Mouse (Mus musculus): ENCODE measurements around the gene Rnft2. TPM values are rescaled to one million over a fixed set of nuclear protein-coding genes. Genes with fewer than 3 reads are reported as not detected.
A peak's percentile ranks its signal among the peaks of the same experiment; 100 is the strongest.

Rnft2 gene
- polyA plus RNA-seq, 1 experiment from 2014 or later: 1.7 TPM

DNA sequence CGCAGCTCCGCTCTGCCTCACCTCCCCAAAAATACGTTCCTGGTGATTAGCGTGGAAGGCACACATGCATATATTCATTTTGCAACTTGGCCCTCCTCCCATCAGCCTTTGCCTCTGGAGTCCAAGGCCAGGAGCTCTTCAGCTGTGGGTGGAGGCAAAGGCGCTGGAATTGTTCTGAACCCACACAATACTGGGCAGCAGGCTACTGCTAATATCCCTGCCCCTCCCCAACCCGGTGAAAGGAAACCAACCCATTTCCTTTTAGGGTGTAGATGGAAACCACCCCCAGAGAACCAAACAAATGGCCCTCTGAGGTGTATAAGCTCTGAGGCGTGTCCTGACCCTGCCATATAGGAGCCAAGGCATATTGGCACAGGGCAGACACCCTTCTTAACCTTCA, 28.5 kb upstream of the Rnft2 start:
- Histone ChIP-seq H3K27me3 (replicated peaks; ENCODE audit: control insufficient read depth, insufficient read depth, low read length) (peaks cover 5% of the 10 kb centered on the region; the same call in 1 of the 2 replicates), H3K9ac (ENCODE audit: low read depth, low read length) (no peak overlapping the region), H3K36me3 (ENCODE audit: control insufficient read depth, insufficient read depth, low read length) (no peaks in the 10 kb centered on the region), H3K27ac (ENCODE audit: low read depth, low read length) (no peak overlapping the region), H3K4me1 (replicated peaks; ENCODE audit: control insufficient read depth, insufficient read depth, low read length) (no peaks in the 10 kb centered on the region), H3K4me2 (no peak overlapping the region), H3K9me3 (ENCODE audit: control insufficient read depth, low read length) (no peaks in the 10 kb centered on the region), H3K4me3 (ENCODE audit: low read depth, low read length) (no peak overlapping the region)
- ATAC-seq (replicated peaks; ENCODE audit: low FRiP score) (no peak), DNase-seq (ENCODE audit: low spot score) (no peak)
- 71% methylated on average over 7 of the region's 7 CpGs for WGBS

- no peak overlapping the region for H3K9ac ChIP-seq (ENCODE audit: low read depth, low read length)
- ATAC-seq (replicated peaks; ENCODE audit: low FRiP score) (no peak), DNase-seq (ENCODE audit: low spot score) (no peak)
- H3K36me3 ChIP-seq (ENCODE audit: control insufficient read depth, insufficient read depth, low read length): no peaks in the 10 kb centered on the region
- H3K27me3 ChIP-seq (replicated peaks; ENCODE audit: control insufficient read depth, insufficient read depth, low read length): peaks cover 5% of the 10 kb centered on the region; the same call in 1 of the 2 replicates
- H3K9me3 ChIP-seq (ENCODE audit: control insufficient read depth, low read length): no peaks in the 10 kb centered on the region
- H3K4me2 ChIP-seq: no peak overlapping the region
- H3K4me1 ChIP-seq (replicated peaks; ENCODE audit: control insufficient read depth, insufficient read depth, low read length): no peaks in the 10 kb centered on the region
- WGBS: 57% methylated on average over 10 of the region's 10 CpGs
- no peak overlapping the region for H3K4me3 ChIP-seq (ENCODE audit: low read depth, low read length)
- no peak overlapping the region for H3K27ac ChIP-seq (ENCODE audit: low read depth, low read length)
Measured at GRCm38 (mm10) chr5:118271449-118272110, 26.7 kb upstream of the Rnft2 start.

GRCm38 (mm10) chr5:118268987-118269386, 24.1 kb upstream of the Rnft2 start:
- peak; percentile 54 for ATAC-seq (replicated peaks; ENCODE audit: low FRiP score)
- peaks cover 5% of the 10 kb centered on the region; the same call in 1 of the 2 replicates for H3K27me3 ChIP-seq (replicated peaks; ENCODE audit: control insufficient read depth, insufficient read depth, low read length)
- H3K4me1 ChIP-seq (replicated peaks; ENCODE audit: control insufficient read depth, insufficient read depth, low read length): no peaks in the 10 kb centered on the region
- no peak overlapping the region for H3K9ac ChIP-seq (ENCODE audit: low read depth, low read length)
- no peak overlapping the region for H3K4me3 ChIP-seq (ENCODE audit: low read depth, low read length)
- no peak overlapping the region for H3K4me2 ChIP-seq
- no peaks in the 10 kb centered on the region for H3K9me3 ChIP-seq (ENCODE audit: control insufficient read depth, low read length)
- WGBS: 2% methylated on average over 13 of the region's 13 CpGs
- DNase-seq (ENCODE audit: low spot score): peak; percentile 80
- no peaks in the 10 kb centered on the region for H3K36me3 ChIP-seq (ENCODE audit: control insufficient read depth, insufficient read depth, low read length)
- no peak overlapping the region for H3K27ac ChIP-seq (ENCODE audit: low read depth, low read length)

DNA sequence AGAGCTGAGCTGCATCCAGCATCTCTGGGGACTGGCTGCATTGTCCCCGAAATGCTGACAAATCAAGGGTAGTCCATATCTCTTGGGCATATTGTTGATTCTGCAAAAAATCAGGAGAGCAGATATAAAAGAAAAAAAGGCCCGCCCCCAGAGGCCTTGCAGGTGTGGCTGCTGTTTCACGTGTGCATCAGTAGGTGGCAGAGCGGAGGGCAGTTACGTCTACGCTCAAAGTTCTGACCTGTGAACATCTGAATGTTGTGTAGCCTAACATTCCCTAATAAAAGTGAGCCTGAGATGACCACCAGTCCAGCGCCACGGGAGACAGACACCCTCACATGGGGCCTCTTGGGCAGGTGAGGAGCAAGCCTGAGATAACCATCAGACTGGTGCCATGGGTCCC, 21.4 kb upstream of the Rnft2 start:
- no peak for DNase-seq (ENCODE audit: low spot score)
- no peaks in the 10 kb centered on the region; the same call in 1 of the 2 replicates for H3K4me1 ChIP-seq (replicated peaks; ENCODE audit: control insufficient read depth, insufficient read depth, low read length)
- H3K4me2 ChIP-seq: no peak overlapping the region

DNA sequence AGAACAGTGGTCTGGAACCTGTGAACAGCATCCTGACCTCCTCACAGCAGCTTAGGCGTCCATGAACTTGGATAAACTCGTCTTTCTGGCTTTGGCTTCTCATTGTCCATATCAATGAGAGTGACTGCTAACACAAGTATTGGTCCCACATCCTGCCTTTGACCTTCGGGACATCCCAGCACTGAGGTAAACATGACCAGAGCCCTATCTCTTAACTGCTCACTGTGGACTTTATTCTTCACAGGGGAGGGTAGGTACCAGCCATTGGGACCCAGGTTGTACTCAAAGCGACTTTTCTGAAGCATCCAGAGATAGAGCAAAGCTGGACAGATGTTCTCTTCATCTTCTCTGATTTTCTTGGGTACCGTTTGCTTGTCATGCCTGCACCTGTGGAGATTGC, 20.4 kb upstream of the Rnft2 start:
- Histone ChIP-seq H3K27ac (ENCODE audit: low read depth, low read length) (no peak overlapping the region), H3K27me3 (replicated peaks; ENCODE audit: control insufficient read depth, insufficient read depth, low read length) (no peaks in the 10 kb centered on the region), H3K4me1 (replicated peaks; ENCODE audit: control insufficient read depth, insufficient read depth, low read length) (no peaks in the 10 kb centered on the region; the same call in 1 of the 2 replicates), H3K9ac (ENCODE audit: low read depth, low read length) (no peak overlapping the region), H3K4me3 (ENCODE audit: low read depth, low read length) (no peak overlapping the region), H3K36me3 (ENCODE audit: control insufficient read depth, insufficient read depth, low read length) (peaks cover 9% of the 10 kb centered on the region; the same call in 1 of the 2 replicates), H3K9me3 (ENCODE audit: control insufficient read depth, low read length) (no peaks in the 10 kb centered on the region), H3K4me2 (no peak overlapping the region)
- no peak for ATAC-seq (replicated peaks; ENCODE audit: low FRiP score)
- WGBS: 59% methylated on average over 5 of the region's 5 CpGs
- no peak for DNase-seq (ENCODE audit: low spot score)

More for the DNA sequence above, 21.4 kb upstream of the Rnft2 start:
- no peak overlapping the region for H3K4me3 ChIP-seq (ENCODE audit: low read depth, low read length)
- 36% methylated on average over 8 of the region's 8 CpGs for WGBS
- no peak for ATAC-seq (replicated peaks; ENCODE audit: low FRiP score)
- no peaks in the 10 kb centered on the region for H3K9me3 ChIP-seq (ENCODE audit: control insufficient read depth, low read length)
- no peak overlapping the region for H3K27ac ChIP-seq (ENCODE audit: low read depth, low read length)
- H3K36me3 ChIP-seq (ENCODE audit: control insufficient read depth, insufficient read depth, low read length): peaks cover 4% of the 10 kb centered on the region; the same call in 1 of the 2 replicates
- no peak overlapping the region for H3K9ac ChIP-seq (ENCODE audit: low read depth, low read length)
- H3K27me3 ChIP-seq (replicated peaks; ENCODE audit: control insufficient read depth, insufficient read depth, low read length): no peaks in the 10 kb centered on the region

DNA sequence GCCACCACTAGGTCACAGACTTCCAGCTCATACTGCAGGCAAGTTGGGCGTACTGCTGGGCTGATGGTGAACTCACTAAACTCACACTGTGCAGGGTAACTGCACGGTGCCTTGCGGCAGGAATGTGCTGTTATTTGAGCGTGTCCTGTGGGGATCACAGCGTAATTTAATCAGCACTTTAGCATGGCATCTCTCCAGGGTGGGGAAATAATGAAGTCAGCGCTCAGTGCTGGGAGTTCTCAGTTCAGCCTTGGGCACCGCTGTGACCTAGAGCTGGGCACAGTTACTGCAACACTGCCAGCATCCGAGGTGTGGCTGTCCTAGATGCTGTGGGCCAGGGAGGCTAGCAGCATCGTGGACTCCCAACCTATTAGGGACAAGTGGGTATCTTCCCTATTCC, 19.4 kb upstream of the Rnft2 start:
- WGBS: 88% methylated on average over 9 of the region's 9 CpGs
- DNase-seq (ENCODE audit: low spot score) (no peak), ATAC-seq (replicated peaks; ENCODE audit: low FRiP score) (no peak)
- Histone ChIP-seq H3K4me3 (ENCODE audit: low read depth, low read length) (no peak overlapping the region), H3K27ac (ENCODE audit: low read depth, low read length) (no peak overlapping the region), H3K36me3 (ENCODE audit: control insufficient read depth, insufficient read depth, low read length) (peaks cover 13% of the 10 kb centered on the region; the same call in 1 of the 2 replicates), H3K27me3 (replicated peaks; ENCODE audit: control insufficient read depth, insufficient read depth, low read length) (no peaks in the 10 kb centered on the region), H3K4me2 (no peak overlapping the region), H3K9me3 (ENCODE audit: control insufficient read depth, low read length) (no peaks in the 10 kb centered on the region), H3K4me1 (replicated peaks; ENCODE audit: control insufficient read depth, insufficient read depth, low read length) (no peaks in the 10 kb centered on the region; the same call in 1 of the 2 replicates), H3K9ac (ENCODE audit: low read depth, low read length) (no peak overlapping the region)

- H3K4me1 ChIP-seq (replicated peaks; ENCODE audit: control insufficient read depth, insufficient read depth, low read length): no peaks in the 10 kb centered on the region; the same call in 1 of the 2 replicates
- no peak overlapping the region for H3K27ac ChIP-seq (ENCODE audit: low read depth, low read length)
- H3K4me2 ChIP-seq: no peak overlapping the region
- no peaks in the 10 kb centered on the region for H3K27me3 ChIP-seq (replicated peaks; ENCODE audit: control insufficient read depth, insufficient read depth, low read length)
- no peak overlapping the region for H3K9ac ChIP-seq (ENCODE audit: low read depth, low read length)
- no peak for ATAC-seq (replicated peaks; ENCODE audit: low FRiP score)
- H3K9me3 ChIP-seq (ENCODE audit: control insufficient read depth, low read length): no peaks in the 10 kb centered on the region
- peaks cover 24% of the 10 kb centered on the region for H3K36me3 ChIP-seq (ENCODE audit: control insufficient read depth, insufficient read depth, low read length)
- DNase-seq (ENCODE audit: low spot score): no peak
- 88% methylated on average over 8 of the region's 8 CpGs for WGBS
- no peak overlapping the region for H3K4me3 ChIP-seq (ENCODE audit: low read depth, low read length)
Measured at GRCm38 (mm10) chr5:118262418-118262817, 17.5 kb upstream of the Rnft2 start.

- H3K27me3 ChIP-seq (replicated peaks; ENCODE audit: control insufficient read depth, insufficient read depth, low read length): no peaks in the 10 kb centered on the region
- no peak overlapping the region for H3K27ac ChIP-seq (ENCODE audit: low read depth, low read length)
- 89% methylated on average over 9 of the region's 9 CpGs for WGBS
- H3K9me3 ChIP-seq (ENCODE audit: control insufficient read depth, low read length): no peaks in the 10 kb centered on the region
- H3K36me3 ChIP-seq (ENCODE audit: control insufficient read depth, insufficient read depth, low read length): peaks cover 33% of the 10 kb centered on the region
- no peak for DNase-seq (ENCODE audit: low spot score)
- ATAC-seq (replicated peaks; ENCODE audit: low FRiP score): no peak
- no peak overlapping the region for H3K4me2 ChIP-seq
- H3K4me1 ChIP-seq (replicated peaks; ENCODE audit: control insufficient read depth, insufficient read depth, low read length): no peaks in the 10 kb centered on the region; the same call in 1 of the 2 replicates
- no peak overlapping the region for H3K9ac ChIP-seq (ENCODE audit: low read depth, low read length)
- H3K4me3 ChIP-seq (ENCODE audit: low read depth, low read length): no peak overlapping the region
Measured at GRCm38 (mm10) chr5:118261181-118261580, 16.3 kb upstream of the Rnft2 start.

- 88% methylated on average over 11 of the region's 11 CpGs for WGBS
- no peak overlapping the region for H3K4me2 ChIP-seq
- no peaks in the 10 kb centered on the region; the same call in 1 of the 2 replicates for H3K4me1 ChIP-seq (replicated peaks; ENCODE audit: control insufficient read depth, insufficient read depth, low read length)
- H3K9me3 ChIP-seq (ENCODE audit: control insufficient read depth, low read length): no peaks in the 10 kb centered on the region
- H3K27me3 ChIP-seq (replicated peaks; ENCODE audit: control insufficient read depth, insufficient read depth, low read length): no peaks in the 10 kb centered on the region
- H3K36me3 ChIP-seq (ENCODE audit: control insufficient read depth, insufficient read depth, low read length): peaks cover 33% of the 10 kb centered on the region
- no peak overlapping the region for H3K4me3 ChIP-seq (ENCODE audit: low read depth, low read length)
- DNase-seq (ENCODE audit: low spot score): no peak
- no peak overlapping the region for H3K9ac ChIP-seq (ENCODE audit: low read depth, low read length)
- ATAC-seq (replicated peaks; ENCODE audit: low FRiP score): no peak
- no peak overlapping the region for H3K27ac ChIP-seq (ENCODE audit: low read depth, low read length)
Measured at GRCm38 (mm10) chr5:118260642-118261041, 15.7 kb upstream of the Rnft2 start.
